Mouse (Mus musculus) ZHBTc4 (cell line): ENCODE results near the gene Gabpb2.
A peak's percentile ranks its signal among the peaks of the same experiment; 100 is the strongest.
"Not testable (repeated sequence)": the region's sequence is repeated elsewhere in the genome, so short reads cannot be mapped to it uniquely, and the experiment has no call there.

ENCODE experiments used
- DNase-seq: peaks from one replicate; pipeline ENCODE4 v3.0.0-alpha.2; 2011; ENCODE audit warnings: low read depth, low spot score

Gene Gabpb2

GRCm38 (mm10) chr3:95159987-95160963 lies 57.4 kb downstream of the Gabpb2 start, which contains the start of gene Sema6c:
TSS of gene Sema6c (plus strand) at chr3:95160457.
- peak; percentile 96 for DNase-seq

DNA sequence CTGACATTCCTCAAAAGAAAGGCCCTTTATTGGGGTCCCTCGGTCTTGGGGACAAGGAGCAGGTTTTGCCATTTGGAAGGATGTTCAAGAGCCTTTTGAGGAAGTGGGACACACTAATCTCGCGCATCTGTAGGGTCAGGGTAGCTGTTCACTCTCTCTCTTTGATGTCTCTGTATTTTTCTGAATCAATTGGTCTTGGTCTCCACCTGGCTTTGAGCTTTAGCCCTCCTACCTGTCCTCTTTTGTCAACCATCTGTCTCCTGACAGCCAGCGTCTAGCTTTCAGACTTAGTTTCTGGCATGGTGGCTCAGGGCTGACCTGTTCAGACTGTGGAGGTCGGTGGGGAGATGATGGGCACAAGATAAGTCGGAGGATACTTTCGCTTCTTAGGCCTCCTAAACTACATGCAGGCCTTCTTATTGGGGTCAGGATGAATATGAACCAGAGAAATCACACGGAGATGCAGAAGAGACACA lies 58.2 kb downstream of the Gabpb2 start:
- DNase-seq = no peak

DNA sequence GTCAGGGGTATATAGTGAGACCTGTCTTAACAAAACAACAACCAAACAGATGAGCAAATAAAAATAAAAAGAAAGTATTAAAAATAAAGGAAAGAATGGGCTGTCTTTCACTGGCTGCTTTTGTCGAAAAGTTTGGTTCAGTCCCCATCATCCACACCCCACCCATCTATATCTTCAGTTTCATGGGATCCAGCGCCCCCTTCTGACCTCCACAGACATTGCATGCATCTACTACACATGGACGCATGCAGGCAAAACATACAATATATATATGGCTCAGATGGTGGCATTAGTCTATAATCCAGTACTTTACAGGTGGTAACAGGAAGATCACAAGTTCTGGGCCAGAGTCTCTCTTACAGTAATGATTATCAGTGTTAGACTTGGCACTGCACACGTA lies 63.8 kb downstream of the Gabpb2 start:
- peak; percentile 83 for DNase-seq

- DNase-seq = no peak
Measured at GRCm38 (mm10) chr3:95147924-95148323, 69.8 kb downstream of the Gabpb2 start.

DNA sequence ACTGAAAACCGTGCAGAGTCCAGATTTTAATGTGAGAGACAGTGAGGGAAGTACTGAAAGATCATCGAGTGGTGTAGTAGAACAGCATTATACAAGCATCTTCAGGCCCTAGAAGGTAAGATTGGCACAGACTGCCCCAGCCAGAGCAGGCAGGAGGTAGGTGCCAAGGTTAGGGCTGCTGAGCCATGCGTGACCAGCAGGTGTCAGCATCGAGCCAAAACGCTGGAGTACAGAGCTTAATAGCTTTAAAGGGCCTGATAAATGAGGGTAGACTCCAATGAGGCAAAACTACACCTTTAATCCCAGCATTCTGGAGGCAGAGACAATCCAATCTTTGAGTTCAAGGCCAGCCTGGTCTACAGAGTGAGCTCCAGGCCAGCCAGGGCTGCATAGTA lies 75.1 kb downstream of the Gabpb2 start:
- peak; percentile 86 for DNase-seq

DNA sequence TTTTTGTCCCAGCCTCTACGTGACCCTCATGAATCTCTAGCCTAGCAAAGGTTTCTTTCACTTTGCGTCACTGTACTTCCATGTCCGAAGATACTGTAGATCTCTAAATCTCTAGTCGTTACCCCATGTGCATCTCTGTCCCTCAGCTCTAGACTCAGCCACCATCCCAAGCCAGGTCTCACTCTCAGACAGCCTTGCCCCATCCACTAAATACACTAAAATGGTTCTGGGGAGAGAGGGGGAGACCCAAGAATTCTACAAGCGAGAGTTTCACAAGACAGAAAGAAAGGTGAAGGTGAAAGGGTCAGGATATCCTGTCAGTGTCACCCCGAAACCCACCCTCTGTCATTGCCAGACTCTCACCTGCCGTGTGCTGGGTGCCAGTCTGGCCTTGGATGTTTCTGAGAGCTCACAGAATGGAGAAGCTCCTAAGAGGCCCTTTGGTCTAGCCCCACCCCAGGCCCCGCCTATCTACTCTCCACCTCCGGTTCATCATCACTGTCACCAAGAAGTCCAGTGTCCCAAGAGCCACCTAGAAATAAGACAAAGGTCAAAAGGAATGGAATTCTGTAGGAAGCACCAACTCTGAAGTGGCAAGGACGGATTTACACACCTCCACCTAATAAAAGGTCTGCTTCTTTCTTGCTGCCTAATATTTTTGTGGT lies 75.6 kb downstream of the Gabpb2 start, which contains the start of gene Tnfaip8l2:
Gene Tnfaip8l2 (minus strand): TSS at position 409 of the 665 bp plus-strand sequence.
- no peak for DNase-seq

DNA sequence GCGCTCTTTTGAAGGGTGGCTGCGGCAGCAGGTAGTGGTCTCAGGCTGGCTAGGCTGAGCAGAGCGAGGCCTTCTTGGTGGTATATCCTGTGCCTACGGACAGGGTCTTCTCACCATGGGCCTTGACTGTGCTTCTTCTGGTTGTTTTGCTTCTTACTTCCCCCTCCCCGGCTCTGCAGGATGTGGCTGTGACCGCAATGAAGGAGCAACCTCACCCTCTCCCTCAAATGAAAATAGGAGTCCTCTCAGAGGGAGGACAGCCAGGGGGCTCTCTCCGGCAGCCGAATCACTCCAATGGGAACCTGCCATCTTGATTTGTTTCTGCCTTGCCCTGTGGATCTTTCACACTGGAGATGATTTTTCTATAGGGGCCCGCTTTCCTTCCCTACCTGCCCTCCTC lies 76.2 kb downstream of the Gabpb2 start:
- no peak for DNase-seq

GRCm38 (mm10) chr3:95140795-95141194 lies 76.9 kb downstream of the Gabpb2 start:
- DNase-seq = no peak

DNA sequence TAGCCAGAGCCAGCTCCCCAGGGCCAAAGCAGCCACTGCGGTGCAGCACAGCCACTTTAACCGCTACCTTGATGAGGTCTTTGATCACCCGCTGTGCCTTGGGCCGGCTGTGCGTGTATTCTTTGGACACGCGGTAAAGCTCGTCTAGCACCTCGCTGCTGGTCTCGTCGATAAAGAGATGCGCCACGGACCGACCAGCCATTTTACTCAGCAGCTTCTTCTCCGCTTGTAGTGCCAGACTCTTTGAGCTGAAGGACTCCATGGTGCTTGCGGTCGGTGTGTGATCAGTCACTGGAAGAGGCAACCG lies 77.5 kb downstream of the Gabpb2 start:
- DNase-seq = peak; percentile 79

DNA sequence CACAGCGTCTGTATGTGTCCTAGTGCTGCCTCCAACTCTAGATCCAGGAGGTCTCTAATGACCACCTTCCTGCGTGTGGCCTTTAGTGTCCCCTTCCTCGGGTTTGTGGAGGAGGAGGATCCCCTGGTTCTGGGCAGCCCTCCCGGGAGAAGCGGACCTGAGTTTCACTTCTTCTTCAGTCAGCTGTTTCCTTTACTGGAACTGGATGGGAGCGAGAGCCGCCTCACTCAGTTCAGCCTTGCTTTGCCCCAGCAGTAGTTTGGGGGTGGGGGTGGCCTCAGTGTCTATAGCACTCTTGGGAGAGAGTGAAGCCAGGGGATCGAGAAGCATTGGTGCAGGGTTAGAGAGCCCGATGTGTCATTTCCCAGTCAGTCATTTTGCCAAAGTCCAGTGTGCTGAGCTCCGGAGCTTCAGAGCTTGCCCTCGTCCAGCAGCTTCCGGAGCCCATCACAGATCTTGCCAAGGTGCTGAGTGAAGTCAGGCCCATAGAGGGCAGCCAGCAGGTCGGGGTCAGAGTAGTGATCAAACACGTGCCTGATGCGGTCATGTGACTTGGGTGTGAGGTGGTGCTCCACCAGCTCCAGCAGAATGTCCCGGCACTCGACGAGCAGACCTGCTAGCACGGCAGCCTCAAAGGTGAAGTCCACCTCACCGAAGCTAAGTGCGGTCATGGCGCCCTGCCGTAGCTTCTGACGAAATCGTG lies 78.0 kb downstream of the Gabpb2 start:
- peak; percentile 80 for DNase-seq

DNA sequence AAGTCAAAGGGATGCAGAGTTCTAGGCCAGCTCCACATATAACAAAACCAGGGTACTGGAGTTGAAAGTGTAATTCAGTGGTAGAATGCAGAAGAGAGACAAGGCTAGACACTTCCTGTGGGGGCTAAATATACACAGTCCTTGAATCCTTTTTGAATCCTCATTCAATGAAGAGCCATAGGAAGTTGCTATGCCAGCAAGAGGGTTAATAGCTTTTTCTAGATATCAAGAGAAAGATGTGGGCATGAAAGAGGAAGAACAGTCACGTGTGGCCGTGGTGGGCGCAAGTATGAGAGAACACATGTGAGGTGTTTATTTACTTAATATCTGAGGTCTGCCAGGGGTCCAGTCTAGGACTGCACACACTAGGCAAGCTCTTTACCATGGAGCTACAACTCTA lies 81.4 kb downstream of the Gabpb2 start:
- DNase-seq = no peak

DNA sequence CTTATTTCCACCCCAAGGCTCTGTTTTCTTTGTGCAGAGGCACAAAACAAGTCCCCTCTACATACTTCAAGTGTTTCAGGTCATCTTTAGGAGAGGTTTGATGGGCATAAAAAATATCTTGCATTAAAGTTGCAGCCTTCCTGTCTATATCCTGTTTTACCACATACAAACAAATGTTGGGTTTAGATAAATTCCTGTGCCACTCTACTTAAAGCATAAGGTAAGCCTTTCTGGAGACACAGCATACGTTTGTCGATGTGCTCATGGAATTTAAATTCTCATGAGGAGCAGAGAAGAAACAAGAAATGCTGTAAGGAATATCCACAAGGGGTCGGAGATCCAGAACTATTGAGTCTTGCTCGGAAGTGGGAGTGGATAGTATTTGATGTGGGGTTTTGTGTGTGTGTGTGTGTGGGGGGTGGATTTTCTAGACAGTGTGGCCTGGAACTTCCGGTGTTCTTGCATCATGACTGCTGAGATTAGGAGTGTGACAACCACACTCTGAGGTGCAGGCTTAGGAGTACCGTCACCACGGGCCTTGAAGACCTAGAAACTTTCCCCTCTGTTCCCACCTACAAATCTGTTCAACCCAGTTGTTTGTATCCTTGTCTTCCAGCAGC lies 82.2 kb downstream of the Gabpb2 start:
- no peak for DNase-seq

DNA sequence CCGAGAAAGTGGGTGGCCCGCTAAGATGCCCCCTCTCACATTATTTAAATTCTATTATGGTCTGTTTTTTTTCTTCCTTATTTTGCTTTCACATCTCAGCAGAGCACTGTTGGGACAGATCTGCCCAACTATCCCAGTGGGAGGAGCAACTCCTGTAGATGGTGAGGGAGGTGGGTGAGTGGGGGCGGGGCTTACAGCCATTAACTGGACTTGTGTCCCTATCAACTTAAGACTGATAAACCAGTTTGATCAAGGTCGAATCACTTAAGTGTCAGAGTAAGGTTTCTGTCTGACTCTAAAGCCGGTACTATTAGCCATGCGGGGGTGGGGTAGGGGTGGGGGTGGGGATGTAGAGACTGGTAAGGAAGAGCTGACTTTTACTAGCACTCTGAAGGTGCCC lies 82.7 kb downstream of the Gabpb2 start:
- peak; percentile 91 for DNase-seq

DNA sequence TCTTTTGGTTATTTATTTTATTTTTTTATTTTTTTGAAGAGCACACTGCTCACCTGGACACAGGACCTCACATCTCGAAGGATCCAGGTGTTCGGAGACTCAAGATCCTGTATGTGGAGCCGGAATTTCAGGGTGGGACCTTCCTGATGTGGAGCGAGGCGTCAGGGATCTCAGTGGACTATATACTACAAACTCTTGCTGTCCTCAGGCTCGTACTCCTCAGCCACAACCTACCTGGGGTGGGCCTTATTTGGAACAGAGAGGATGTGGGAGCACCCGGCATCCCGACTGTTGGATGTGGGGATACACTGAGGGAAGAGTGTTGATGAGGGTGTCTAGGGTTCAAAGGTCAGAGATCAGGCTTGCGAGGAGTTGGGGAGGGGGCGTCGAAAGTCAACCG lies 83.6 kb downstream of the Gabpb2 start:
- not testable (repeated sequence) for DNase-seq

DNA sequence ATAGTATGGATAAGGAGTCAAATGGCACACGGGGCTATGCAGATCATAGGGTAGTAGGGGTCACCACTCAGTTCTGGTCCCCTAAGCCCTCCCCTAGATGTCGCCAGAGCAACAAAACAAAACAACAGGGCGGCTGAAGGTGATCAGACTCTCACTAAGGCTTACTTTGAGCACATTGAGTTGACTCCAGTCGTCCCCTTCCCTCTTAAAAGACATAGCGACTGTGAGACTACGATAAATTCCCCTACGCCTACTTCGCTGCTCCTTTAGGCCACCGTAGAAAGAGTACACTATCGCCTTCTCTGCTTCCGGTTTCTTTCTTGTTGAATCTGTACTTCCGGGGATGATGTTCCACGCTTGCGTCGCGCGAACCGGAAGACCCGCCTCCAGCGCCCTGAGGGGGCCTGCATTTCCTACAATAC lies 84.0 kb downstream of the Gabpb2 start, which contains the start of the genes Scnm1 and Lysmd1:
Gene Scnm1 (minus strand): TSS at position 332 of the 422 bp plus-strand sequence.
Gene Lysmd1 (plus strand): TSS at position 409 of the 422 bp plus-strand sequence.
- peak; percentile 96 for DNase-seq

GRCm38 (mm10) chr3:95133176-95133575 lies 84.5 kb downstream of the Gabpb2 start:
- DNase-seq = no peak

DNA sequence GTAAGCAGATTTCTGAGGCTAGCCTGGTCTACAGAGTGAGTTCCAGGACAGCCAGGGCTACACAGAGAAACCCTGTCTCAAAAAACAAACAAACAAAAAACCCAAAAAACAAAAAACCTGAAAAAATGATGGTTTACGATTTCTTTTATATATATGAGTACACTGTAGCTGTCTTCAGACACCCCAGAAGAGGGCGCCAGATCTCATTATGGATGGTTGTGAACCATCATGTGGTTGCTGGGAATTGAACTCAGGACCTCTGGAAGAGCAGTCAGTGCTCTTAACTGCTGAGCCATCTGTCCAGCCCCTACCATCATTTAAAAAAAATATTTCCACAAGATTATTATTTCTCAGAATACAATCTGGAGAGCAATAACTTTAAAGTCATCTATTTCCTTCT lies 85.3 kb downstream of the Gabpb2 start:
- DNase-seq = not testable (repeated sequence)
